Mouse (Mus musculus) C2C12 (cell line): ENCODE measurements around the gene Atp6v1b1. TPM values are rescaled to one million over a fixed set of nuclear protein-coding genes. Genes with fewer than 3 reads are reported as not detected.

Experiments used
- H3K27me3 ChIP-seq: one replicate; pipeline ENCODE4 v1.6.1; 2011; ENCODE audit not compliant: control insufficient read depth, insufficient read depth, insufficient read length
- H3K36me3 ChIP-seq: one replicate; pipeline ENCODE4 v1.6.1; 2011; ENCODE audit not compliant: control insufficient read depth, insufficient read depth
- H3K4me3 ChIP-seq: one replicate; pipeline ENCODE4 v1.5.1; 2011; ENCODE audit warnings: mild to moderate bottlenecking, control low read depth; ENCODE audit not compliant: poor library complexity, insufficient read depth, severe bottlenecking
- H3K79me2 ChIP-seq: one replicate; pipeline ENCODE4 v1.6.1; 2011; ENCODE audit not compliant: control insufficient read depth, insufficient read depth
- H3K79me3 ChIP-seq: one replicate; pipeline ENCODE4 v1.6.1; 2011; ENCODE audit warnings: low read depth, control low read depth
- H3ac ChIP-seq: one replicate; pipeline ENCODE3; 2011; ENCODE audit warnings: low read depth; ENCODE audit not compliant: control insufficient read depth, insufficient read length
- CEBPB ChIP-seq: IDR thresholded peaks from one replicate; pipeline ENCODE4 v1.6.1; 2011; ENCODE audit warnings: low read depth, mild to moderate bottlenecking, control low read depth, moderate library complexity
- CTCF ChIP-seq: IDR thresholded peaks from one replicate; pipeline ENCODE4 v1.5.1; 2011; ENCODE audit not compliant: control insufficient read depth, insufficient read depth, insufficient read length
- FOSL1 ChIP-seq: IDR thresholded peaks from one replicate; pipeline ENCODE4 v1.8.0; 2011; ENCODE audit warnings: mild to moderate bottlenecking, low read length; ENCODE audit not compliant: poor library complexity, insufficient read depth, severe bottlenecking
- MAX ChIP-seq: IDR thresholded peaks from one replicate; pipeline ENCODE4 v1.6.1; 2011; ENCODE audit warnings: mild to moderate bottlenecking, control low read depth
- MYOD1 ChIP-seq: IDR thresholded peaks from one replicate; pipeline ENCODE4 v1.6.1; 2011; ENCODE audit warnings: low read depth; ENCODE audit not compliant: control insufficient read depth, insufficient read length
- MYOG ChIP-seq: IDR thresholded peaks from one replicate; pipeline ENCODE4 v1.6.1; 2011; ENCODE audit not compliant: control insufficient read depth, insufficient read length; ENCODE audit errors: extremely low read depth
- USF1 ChIP-seq: IDR thresholded peaks from one replicate; pipeline ENCODE4 v1.6.1; 2011; ENCODE audit warnings: low read depth, mild to moderate bottlenecking, control low read depth, moderate library complexity
- polyA plus RNA-seq: library from polyadenylated mRNA; unstranded; fragments of >200 nt; fragmentation: generic; extraction: Trizol; gene quantifications from one replicate; pipeline ENCODE4 v1.2.1, GENCODE M21; 2012; ENCODE audit warnings: missing spikeins

The Atp6v1b1 gene
- polyA plus RNA-seq, 1 experiment = not detected

- Histone ChIP-seq H3ac (no peak overlapping the region), H3K4me3 (no peak overlapping the region), H3K79me2 (no peaks in the 10 kb centered on the region), H3K27me3 (peaks cover 73% of the 10 kb centered on the region), H3K36me3 (no peaks in the 10 kb centered on the region), H3K79me3 (no peaks in the 10 kb centered on the region)
- no peak for TF ChIP-seq USF1
- no peak for TF ChIP-seq MYOG
- TF ChIP-seq MYOD1 = no peak
- no peak for TF ChIP-seq CTCF
- TF ChIP-seq MAX = no peak
- no peak for TF ChIP-seq CEBPB
- TF ChIP-seq FOSL1 = no peak
Observed at GRCm38 (mm10) chr6:83707738-83708510, 34.9 kb upstream of the Atp6v1b1 start.

- Histone ChIP-seq H3K79me2 (no peaks in the 10 kb centered on the region), H3K79me3 (no peaks in the 10 kb centered on the region), H3ac (peak overlapping the region; percentile 65), H3K27me3 (peaks cover 67% of the 10 kb centered on the region), H3K36me3 (no peaks in the 10 kb centered on the region), H3K4me3 (peak overlapping the region; percentile 21)
- TF ChIP-seq CEBPB (no peak), MYOG (no peak), FOSL1 (no peak)
Observed at GRCm38 (mm10) chr6:83710361-83711066, 32.3 kb upstream of the Atp6v1b1 start.

GRCm38 (mm10) chr6:83711067-83711675 is 31.6 kb upstream of the Atp6v1b1 start, which contains the start of gene Vax2:
TSS of gene Vax2 (plus strand) at chr6:83711264.
- H3K79me3 ChIP-seq = no peaks in the 10 kb centered on the region
- peaks cover 64% of the 10 kb centered on the region for H3K27me3 ChIP-seq
- H3K79me2 ChIP-seq = no peaks in the 10 kb centered on the region
- H3ac ChIP-seq = peak within 1 kb of the TSS; percentile 65
- H3K4me3 ChIP-seq = peak within 1 kb of the TSS; percentile 30
- TF ChIP-seq USF1 = no peak
- no peak for TF ChIP-seq MAX
- TF ChIP-seq MYOG = no peak
- no peak for TF ChIP-seq MYOD1
- no peak for TF ChIP-seq CTCF
- TF ChIP-seq CEBPB = no peak
- TF ChIP-seq FOSL1 = no peak
- H3K36me3 ChIP-seq = no peaks in the 10 kb centered on the region

- Histone ChIP-seq H3K4me3 (peak overlapping the region; percentile 30), H3K27me3 (peaks cover 60% of the 10 kb centered on the region), H3ac (peak overlapping the region; percentile 48), H3K36me3 (no peaks in the 10 kb centered on the region), H3K79me2 (no peaks in the 10 kb centered on the region), H3K79me3 (no peaks in the 10 kb centered on the region)
- TF ChIP-seq CEBPB (no peak), FOSL1 (no peak), MYOG (no peak), CTCF (no peak), MYOD1 (no peak), USF1 (no peak), MAX (no peak)
Observed at GRCm38 (mm10) chr6:83711725-83712475, 30.9 kb upstream of the Atp6v1b1 start.
